Mouse (Mus musculus): ENCODE data around the gene Stxbp6. TPM values are rescaled to one million over a fixed set of nuclear protein-coding genes. Genes with fewer than 3 reads are reported as not detected.

The Stxbp6 gene
- polyA plus RNA-seq, 1 experiment from 2014 or later: 6.9 TPM

DNA sequence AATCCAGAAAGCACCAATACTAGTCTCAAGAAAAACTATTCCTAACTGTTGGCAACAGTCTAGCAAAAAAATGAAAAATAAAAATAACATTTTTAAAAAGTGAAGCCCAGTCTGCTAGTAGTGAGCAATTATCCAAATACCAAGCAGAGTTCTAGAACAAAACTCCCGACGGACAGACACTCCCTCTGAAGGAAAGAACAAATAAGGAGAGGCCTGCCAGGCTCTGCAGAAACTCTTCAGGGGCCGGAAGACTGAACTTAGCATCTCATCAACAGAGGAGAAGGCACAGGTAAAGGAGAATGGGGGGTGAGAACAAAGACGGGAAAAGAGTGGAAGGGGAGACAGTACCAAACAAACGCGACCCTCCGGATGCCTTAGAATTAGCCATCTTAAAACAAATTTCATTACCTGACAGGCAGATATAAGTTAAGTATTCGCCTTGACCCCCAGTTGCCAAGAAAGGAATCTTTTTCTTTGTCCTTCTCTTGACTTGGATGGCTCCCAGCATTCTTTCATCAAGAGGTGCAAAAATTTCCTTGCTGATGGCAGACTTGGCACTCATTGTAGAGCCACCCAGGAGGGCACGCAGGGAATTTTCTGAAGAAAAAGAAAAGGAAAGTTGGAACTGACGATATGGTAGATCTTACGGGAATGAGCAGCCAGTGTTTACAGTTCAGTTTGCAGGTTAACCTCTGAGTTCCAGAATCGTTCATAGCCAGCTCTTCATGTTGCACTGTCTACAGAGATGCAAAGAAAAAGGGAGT is 55.3 kb downstream of the Stxbp6 start:
- no peaks in the 10 kb centered on the region for H3K9me3 ChIP-seq (replicated peaks; ENCODE audit: control insufficient read depth, low read length)
- H3K27me3 ChIP-seq (replicated peaks; ENCODE audit: control insufficient read depth, insufficient read depth, low read length): no peaks in the 10 kb centered on the region
- peaks cover 12% of the 10 kb centered on the region for H3K4me1 ChIP-seq (ENCODE audit: control insufficient read depth, insufficient read depth, low read length)
- ATAC-seq (no peak), DNase-seq (ENCODE audit: low spot score) (no peak)
- no peak overlapping the region for H3K4me3 ChIP-seq (ENCODE audit: low read depth, low read length)
- H3K9ac ChIP-seq (ENCODE audit: low read length): no peak overlapping the region
- 67% methylated on average over 12 of the region's 12 CpGs for WGBS
- no peak overlapping the region for H3K27ac ChIP-seq (ENCODE audit: low read depth, low read length)
- H3K4me2 ChIP-seq (ENCODE audit: low read length): no peak overlapping the region
- no peaks in the 10 kb centered on the region for H3K36me3 ChIP-seq (ENCODE audit: control insufficient read depth, insufficient read depth, low read length)

GRCm38 (mm10) chr12:45013246-45013756 is 61.2 kb downstream of the Stxbp6 start:
- DNase-seq (ENCODE audit: low spot score) (peak; percentile 91), ATAC-seq (peak; percentile 93)
- Histone ChIP-seq H3K4me3 (ENCODE audit: low read depth, low read length) (no peak overlapping the region), H3K27ac (ENCODE audit: low read depth, low read length) (no peak overlapping the region), H3K9ac (ENCODE audit: low read length) (no peak overlapping the region), H3K4me2 (ENCODE audit: low read length) (no peak overlapping the region), H3K4me1 (ENCODE audit: control insufficient read depth, insufficient read depth, low read length) (peaks cover 3% of the 10 kb centered on the region; the same call in 1 of the 2 replicates), H3K27me3 (replicated peaks; ENCODE audit: control insufficient read depth, insufficient read depth, low read length) (no peaks in the 10 kb centered on the region), H3K36me3 (ENCODE audit: control insufficient read depth, insufficient read depth, low read length) (no peaks in the 10 kb centered on the region), H3K9me3 (replicated peaks; ENCODE audit: control insufficient read depth, low read length) (no peaks in the 10 kb centered on the region)
- 59% methylated on average over 5 of the region's 5 CpGs for WGBS

- Histone ChIP-seq H3K4me2 (ENCODE audit: low read length) (no peak overlapping the region), H3K4me3 (ENCODE audit: low read depth, low read length) (no peak overlapping the region), H3K27me3 (replicated peaks; ENCODE audit: control insufficient read depth, insufficient read depth, low read length) (no peaks in the 10 kb centered on the region), H3K9me3 (replicated peaks; ENCODE audit: control insufficient read depth, low read length) (no peaks in the 10 kb centered on the region), H3K9ac (ENCODE audit: low read length) (no peak overlapping the region), H3K27ac (ENCODE audit: low read depth, low read length) (no peak overlapping the region), H3K4me1 (ENCODE audit: control insufficient read depth, insufficient read depth, low read length) (peaks cover 3% of the 10 kb centered on the region; the same call in 1 of the 2 replicates), H3K36me3 (ENCODE audit: control insufficient read depth, insufficient read depth, low read length) (no peaks in the 10 kb centered on the region)
- DNase-seq (ENCODE audit: low spot score) (peak; percentile 25), ATAC-seq (no peak)
- WGBS: 73% methylated on average over 11 of the region's 11 CpGs
These were observed 62.9 kb downstream of the Stxbp6 start for GRCm38 (mm10) chr12:45011436-45012089.

- ATAC-seq: no peak
- H3K4me3 ChIP-seq (ENCODE audit: low read depth, low read length): no peak overlapping the region
- no peaks in the 10 kb centered on the region for H3K36me3 ChIP-seq (ENCODE audit: control insufficient read depth, insufficient read depth, low read length)
- no peaks in the 10 kb centered on the region for H3K27me3 ChIP-seq (replicated peaks; ENCODE audit: control insufficient read depth, insufficient read depth, low read length)
- H3K9me3 ChIP-seq (replicated peaks; ENCODE audit: control insufficient read depth, low read length): no peaks in the 10 kb centered on the region
- H3K4me2 ChIP-seq (ENCODE audit: low read length): no peak overlapping the region
- no peak overlapping the region for H3K9ac ChIP-seq (ENCODE audit: low read length)
- peaks cover 3% of the 10 kb centered on the region; the same call in 1 of the 2 replicates for H3K4me1 ChIP-seq (ENCODE audit: control insufficient read depth, insufficient read depth, low read length)
- no peak for DNase-seq (ENCODE audit: low spot score)
- H3K27ac ChIP-seq (ENCODE audit: low read depth, low read length): no peak overlapping the region
These were observed 63.5 kb downstream of the Stxbp6 start for GRCm38 (mm10) chr12:45011006-45011405.

DNA sequence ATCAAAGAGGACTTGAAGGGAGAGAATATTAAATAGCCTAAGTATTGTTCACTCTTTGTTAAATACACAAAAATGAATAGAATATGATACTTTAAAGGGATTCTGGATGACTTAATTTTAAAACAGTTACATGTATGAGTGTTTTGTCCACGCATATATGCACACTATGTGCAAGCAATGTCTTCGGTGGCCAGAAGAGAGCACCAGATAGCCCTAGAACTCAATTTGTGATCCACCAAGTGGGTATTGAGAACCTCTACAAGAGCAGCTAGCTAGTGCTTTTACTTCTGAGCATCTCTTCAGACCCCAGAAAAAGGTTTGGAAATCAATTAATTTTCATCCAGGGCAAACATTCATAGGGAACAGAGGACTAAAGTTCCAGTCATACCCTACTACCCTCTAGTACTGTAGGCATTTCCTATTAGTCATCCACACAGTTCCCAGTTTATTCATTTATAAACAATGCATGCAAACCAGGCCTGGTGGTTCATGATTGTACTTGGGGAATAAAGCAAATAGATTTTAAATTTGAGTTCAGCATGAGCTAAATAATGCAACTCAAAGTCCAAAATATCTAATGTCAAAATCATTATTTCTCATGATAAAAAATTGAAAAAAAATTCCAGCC is 64.4 kb downstream of the Stxbp6 start:
- 92% methylated on average over 2 of the region's 2 CpGs for WGBS
- peaks cover 3% of the 10 kb centered on the region; the same call in 1 of the 2 replicates for H3K4me1 ChIP-seq (ENCODE audit: control insufficient read depth, insufficient read depth, low read length)
- DNase-seq (ENCODE audit: low spot score) (no peak), ATAC-seq (no peak)
- H3K4me3 ChIP-seq (ENCODE audit: low read depth, low read length): no peak overlapping the region
- H3K9me3 ChIP-seq (replicated peaks; ENCODE audit: control insufficient read depth, low read length): no peaks in the 10 kb centered on the region
- no peak overlapping the region for H3K27ac ChIP-seq (ENCODE audit: low read depth, low read length)
- no peaks in the 10 kb centered on the region for H3K27me3 ChIP-seq (replicated peaks; ENCODE audit: control insufficient read depth, insufficient read depth, low read length)
- H3K4me2 ChIP-seq (ENCODE audit: low read length): no peak overlapping the region
- H3K9ac ChIP-seq (ENCODE audit: low read length): no peak overlapping the region
- H3K36me3 ChIP-seq (ENCODE audit: control insufficient read depth, insufficient read depth, low read length): no peaks in the 10 kb centered on the region

GRCm38 (mm10) chr12:45006569-45006968 is 67.9 kb downstream of the Stxbp6 start:
- H3K27me3 ChIP-seq (replicated peaks; ENCODE audit: control insufficient read depth, insufficient read depth, low read length): no peaks in the 10 kb centered on the region
- H3K27ac ChIP-seq (ENCODE audit: low read depth, low read length): no peak overlapping the region
- no peaks in the 10 kb centered on the region for H3K9me3 ChIP-seq (replicated peaks; ENCODE audit: control insufficient read depth, low read length)
- WGBS: 81% methylated on average over 2 of the region's 2 CpGs
- no peak overlapping the region for H3K4me3 ChIP-seq (ENCODE audit: low read depth, low read length)
- ATAC-seq (no peak), DNase-seq (ENCODE audit: low spot score) (no peak)
- H3K9ac ChIP-seq (ENCODE audit: low read length): no peak overlapping the region
- H3K36me3 ChIP-seq (ENCODE audit: control insufficient read depth, insufficient read depth, low read length): no peaks in the 10 kb centered on the region
- no peaks in the 10 kb centered on the region for H3K4me1 ChIP-seq (ENCODE audit: control insufficient read depth, insufficient read depth, low read length)
- no peak overlapping the region for H3K4me2 ChIP-seq (ENCODE audit: low read length)

- Histone ChIP-seq H3K4me2 (ENCODE audit: low read length) (no peak overlapping the region), H3K4me1 (ENCODE audit: control insufficient read depth, insufficient read depth, low read length) (no peaks in the 10 kb centered on the region), H3K36me3 (ENCODE audit: control insufficient read depth, insufficient read depth, low read length) (no peaks in the 10 kb centered on the region), H3K4me3 (ENCODE audit: low read depth, low read length) (no peak overlapping the region), H3K27me3 (replicated peaks; ENCODE audit: control insufficient read depth, insufficient read depth, low read length) (no peaks in the 10 kb centered on the region), H3K27ac (ENCODE audit: low read depth, low read length) (no peak overlapping the region), H3K9me3 (replicated peaks; ENCODE audit: control insufficient read depth, low read length) (no peaks in the 10 kb centered on the region), H3K9ac (ENCODE audit: low read length) (no peak overlapping the region)
- DNase-seq (ENCODE audit: low spot score) (no peak), ATAC-seq (no peak)
- WGBS: 92% methylated on average over 4 of the region's 4 CpGs
These were observed 68.5 kb downstream of the Stxbp6 start for GRCm38 (mm10) chr12:45006049-45006448.

DNA sequence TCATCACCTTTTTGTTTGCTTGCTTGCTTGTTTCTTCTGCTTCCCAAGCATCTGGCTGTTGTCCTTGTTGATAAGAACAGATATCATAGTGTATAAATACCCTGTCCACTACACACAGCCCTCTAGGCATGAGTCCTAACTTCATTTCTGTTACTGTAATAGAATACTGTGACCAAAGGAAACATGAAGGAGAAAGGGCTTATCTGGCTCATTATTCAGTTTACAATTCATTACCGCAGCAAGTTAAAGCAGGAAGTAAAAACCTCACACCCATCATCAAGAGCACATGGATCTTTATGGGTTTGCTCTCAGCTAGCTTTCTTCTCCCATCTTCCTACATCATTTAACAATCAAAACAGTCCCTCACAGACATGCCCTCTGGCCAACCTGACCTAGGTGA is 72.5 kb downstream of the Stxbp6 start:
- 92% methylated on average over 1 of the region's 1 CpGs for WGBS

More for the DNA sequence above, 72.5 kb downstream of the Stxbp6 start:
- no peaks in the 10 kb centered on the region for H3K36me3 ChIP-seq (ENCODE audit: control insufficient read depth, insufficient read depth, low read length)
- no peaks in the 10 kb centered on the region for H3K9me3 ChIP-seq (replicated peaks; ENCODE audit: control insufficient read depth, low read length)
- no peaks in the 10 kb centered on the region for H3K27me3 ChIP-seq (replicated peaks; ENCODE audit: control insufficient read depth, insufficient read depth, low read length)
- no peaks in the 10 kb centered on the region for H3K4me1 ChIP-seq (ENCODE audit: control insufficient read depth, insufficient read depth, low read length)
- DNase-seq (ENCODE audit: low spot score): no peak
- no peak overlapping the region for H3K4me2 ChIP-seq (ENCODE audit: low read length)
- no peak overlapping the region for H3K9ac ChIP-seq (ENCODE audit: low read length)
- no peak for ATAC-seq
- H3K27ac ChIP-seq (ENCODE audit: low read depth, low read length): no peak overlapping the region
- no peak overlapping the region for H3K4me3 ChIP-seq (ENCODE audit: low read depth, low read length)

Measured in forebrain, embryonic 14.5 days (tissue).